Mouse (Mus musculus): ENCODE measurements around the gene Ino80b. TPM values are rescaled to one million over a fixed set of nuclear protein-coding genes. Genes with fewer than 3 reads are reported as not detected.

The Ino80b gene
- polyA plus RNA-seq, 1 experiment = 25.1 TPM

- Histone ChIP-seq H3K27ac (ENCODE audit: insufficient read depth, low read depth, low read length) (peak within 1 kb of the TSS; percentile 40), H3K4me1 (ENCODE audit: control insufficient read depth, insufficient read depth, low read length) (peaks cover 20% of the 10 kb centered on the region), H3K4me3 (ENCODE audit: insufficient read depth, low read length) (peak within 1 kb of the TSS; percentile 67)
- TF ChIP-seq POLR2A (IDR thresholded peaks at IDR 0.05; ENCODE audit: borderline replicate concordance, low read depth, low read length) = no peak
- no peak for TF ChIP-seq CTCF (IDR thresholded peaks at IDR 0.05; ENCODE audit: low read depth, low read length)
These were observed 4.0 kb downstream of the Ino80b start, which contains the start of gene Wbp1 for GRCm38 (mm10) chr6:83120930-83121862. Gene Wbp1 (minus strand): TSS chr6:83121559.

- Histone ChIP-seq H3K27ac (ENCODE audit: insufficient read depth, low read depth, low read length) (no peak overlapping the region), H3K4me3 (ENCODE audit: insufficient read depth, low read length) (no peak overlapping the region)
These were observed 5.5 kb downstream of the Ino80b start for GRCm38 (mm10) chr6:83119734-83120051.

GRCm38 (mm10) chr6:83118825-83119733 lies 6.2 kb downstream of the Ino80b start:
- Histone ChIP-seq H3K4me1 (ENCODE audit: control insufficient read depth, insufficient read depth, low read length) (peaks cover 22% of the 10 kb centered on the region), H3K27ac (ENCODE audit: insufficient read depth, low read depth, low read length) (no peak overlapping the region), H3K4me3 (ENCODE audit: insufficient read depth, low read length) (no peak overlapping the region)
- TF ChIP-seq CTCF (IDR thresholded peaks at IDR 0.05; ENCODE audit: low read depth, low read length) (no peak), POLR2A (IDR thresholded peaks at IDR 0.05; ENCODE audit: borderline replicate concordance, low read depth, low read length) (no peak)

More at GRCm38 (mm10) chr6:83119734-83120051, 5.5 kb downstream of the Ino80b start:
- TF ChIP-seq CTCF (IDR thresholded peaks at IDR 0.05; ENCODE audit: low read depth, low read length) (no peak), POLR2A (IDR thresholded peaks at IDR 0.05; ENCODE audit: borderline replicate concordance, low read depth, low read length) (no peak)
- peaks cover 20% of the 10 kb centered on the region for H3K4me1 ChIP-seq (ENCODE audit: control insufficient read depth, insufficient read depth, low read length)

- Histone ChIP-seq H3K27ac (ENCODE audit: insufficient read depth, low read depth, low read length) (no peak overlapping the region), H3K4me3 (ENCODE audit: insufficient read depth, low read length) (no peak overlapping the region), H3K4me1 (ENCODE audit: control insufficient read depth, insufficient read depth, low read length) (peaks cover 21% of the 10 kb centered on the region)
- TF ChIP-seq POLR2A (IDR thresholded peaks at IDR 0.05; ENCODE audit: borderline replicate concordance, low read depth, low read length) (no peak), CTCF (IDR thresholded peaks at IDR 0.05; ENCODE audit: low read depth, low read length) (no peak)
These were observed 6.9 kb downstream of the Ino80b start for GRCm38 (mm10) chr6:83118369-83118768.

GRCm38 (mm10) chr6:83117616-83118015 lies 7.6 kb downstream of the Ino80b start:
- no peak overlapping the region for H3K4me3 ChIP-seq (ENCODE audit: insufficient read depth, low read length)

GRCm38 (mm10) chr6:83117165-83117438 lies 8.1 kb downstream of the Ino80b start:
- H3K4me3 ChIP-seq (ENCODE audit: insufficient read depth, low read length) = no peak overlapping the region
- H3K27ac ChIP-seq (ENCODE audit: insufficient read depth, low read depth, low read length) = no peak overlapping the region
- H3K4me1 ChIP-seq (ENCODE audit: control insufficient read depth, insufficient read depth, low read length) = peaks cover 16% of the 10 kb centered on the region
- no peak for TF ChIP-seq CTCF (IDR thresholded peaks at IDR 0.05; ENCODE audit: low read depth, low read length)
- no peak for TF ChIP-seq POLR2A (IDR thresholded peaks at IDR 0.05; ENCODE audit: borderline replicate concordance, low read depth, low read length)

More at GRCm38 (mm10) chr6:83117616-83118015, 7.6 kb downstream of the Ino80b start:
- Histone ChIP-seq H3K4me1 (ENCODE audit: control insufficient read depth, insufficient read depth, low read length) (peaks cover 21% of the 10 kb centered on the region), H3K27ac (ENCODE audit: insufficient read depth, low read depth, low read length) (no peak overlapping the region)
- TF ChIP-seq CTCF (IDR thresholded peaks at IDR 0.05; ENCODE audit: low read depth, low read length) (no peak), POLR2A (IDR thresholded peaks at IDR 0.05; ENCODE audit: borderline replicate concordance, low read depth, low read length) (no peak)

GRCm38 (mm10) chr6:83116373-83117164 lies 8.7 kb downstream of the Ino80b start:
- Histone ChIP-seq H3K4me1 (ENCODE audit: control insufficient read depth, insufficient read depth, low read length) (peaks cover 16% of the 10 kb centered on the region), H3K27ac (ENCODE audit: insufficient read depth, low read depth, low read length) (no peak overlapping the region), H3K4me3 (ENCODE audit: insufficient read depth, low read length) (peak overlapping the region; percentile 77)
- TF ChIP-seq CTCF (IDR thresholded peaks at IDR 0.05; ENCODE audit: low read depth, low read length) = no peak
- TF ChIP-seq POLR2A (IDR thresholded peaks at IDR 0.05; ENCODE audit: borderline replicate concordance, low read depth, low read length) = no peak

- H3K4me3 ChIP-seq (ENCODE audit: insufficient read depth, low read length) = peak overlapping the region; percentile 77
- 0 out of 2 replicates have a peak overlapping the region, but pooled peaks have one; percentile 1 for H3K27ac ChIP-seq (ENCODE audit: insufficient read depth, low read depth, low read length)
- peaks cover 16% of the 10 kb centered on the region for H3K4me1 ChIP-seq (ENCODE audit: control insufficient read depth, insufficient read depth, low read length)
These were observed 9.4 kb downstream of the Ino80b start for GRCm38 (mm10) chr6:83115682-83116372.

More at GRCm38 (mm10) chr6:83115682-83116372, 9.4 kb downstream of the Ino80b start:
- TF ChIP-seq POLR2A (IDR thresholded peaks at IDR 0.05; ENCODE audit: borderline replicate concordance, low read depth, low read length) (no peak), CTCF (IDR thresholded peaks at IDR 0.05; ENCODE audit: low read depth, low read length) (no peak)

Data from bone marrow macrophage, adult 2 months (primary cell).